Mouse (Mus musculus) embryonic facial prominence, embryonic 14.5 days (tissue): ENCODE data around the gene Mon2. TPM values are rescaled to one million over a fixed set of nuclear protein-coding genes. Genes with fewer than 3 reads are reported as not detected.
A peak's percentile ranks its signal among the peaks of the same experiment; 100 is the strongest.

ENCODE experiments used
- ATAC-seq: fragments of 200-750 bp; cut with Nextera tagmentation; 2 replicates; pipeline ENCODE4 v1.8.0; 2017; ENCODE audit warnings: low read depth, moderate number of reproducible peaks, moderate TSS enrichment
- DNase-seq: peaks from one replicate; pipeline ENCODE4 v3.0.0-alpha.2; 2015; ENCODE audit warnings: low spot score
- H3K27ac ChIP-seq: fragments of 300-500 bp; sonication (generic); replicated peaks from 2 replicates; pipeline ENCODE4 v1.5.1; 2014; ENCODE audit warnings: low read depth, mild to moderate bottlenecking, low read length, moderate library complexity
- H3K27me3 ChIP-seq: fragments of 300-500 bp; sonication (generic); replicated peaks from 2 replicates; pipeline ENCODE4 v1.6.1; 2014; ENCODE audit warnings: low read length; ENCODE audit not compliant: control insufficient read depth, insufficient read depth
- H3K36me3 ChIP-seq: fragments of 300-500 bp; sonication (generic); 2 replicates; pipeline ENCODE4 v1.6.1; 2014; ENCODE audit warnings: low read length, mixed read lengths; ENCODE audit not compliant: control insufficient read depth, insufficient read depth
- H3K4me1 ChIP-seq: fragments of 300-500 bp; sonication (generic); 2 replicates; pipeline ENCODE4 v1.6.1; 2014; ENCODE audit warnings: antibody characterized with exemption, low read length; ENCODE audit not compliant: control insufficient read depth, insufficient read depth
- H3K4me2 ChIP-seq: fragments of 300-500 bp; sonication (generic); 2 replicates; pipeline ENCODE4 v1.6.1; 2014; ENCODE audit warnings: low read depth, mild to moderate bottlenecking, low read length, moderate library complexity, mixed read lengths
- H3K4me3 ChIP-seq: fragments of 300-500 bp; sonication (generic); 2 replicates; pipeline ENCODE4 v1.5.1; 2014; ENCODE audit warnings: low read depth, mild to moderate bottlenecking, low read length
- H3K9ac ChIP-seq: fragments of 300-500 bp; sonication (generic); 2 replicates; pipeline ENCODE4 v1.6.1; 2014; ENCODE audit warnings: low read depth, mild to moderate bottlenecking, low read length, moderate library complexity, mixed read lengths
- H3K9me3 ChIP-seq: fragments of 300-500 bp; sonication (generic); 2 replicates; pipeline ENCODE4 v1.6.1; 2016; ENCODE audit warnings: low read length; ENCODE audit not compliant: control insufficient read depth
- WGBS: fragments of 180-500 bp; shearing (Covaris S2); extraction: QIAGEN DNeasy Blood & Tissue Kit; methylation state at CpG from one replicate; pipeline ENCODE4 v1.1.7; 2014; 5-methylcytosine and 5-hydroxymethylcytosine counted together
- polyA plus RNA-seq: library from polyadenylated mRNA; unstranded; fragments of >200 nt; fragmentation: Nextera tagmentation; extraction: Ambion mirVana; gene quantifications from 2 replicates; pipeline ENCODE4 v1.2.1, GENCODE M21; 2014

The Mon2 gene
- polyA plus RNA-seq, 1 experiment from 2014 or later = 44.5 TPM

GRCm38 (mm10) chr10:123084307-123084706 is 8.0 kb upstream of the Mon2 start:
- no peak overlapping the region for H3K4me3 ChIP-seq
- ATAC-seq (no peak), DNase-seq (no peak)
- H3K27ac ChIP-seq = no peak overlapping the region
- H3K9ac ChIP-seq = no peak overlapping the region
- H3K36me3 ChIP-seq = no peaks in the 10 kb centered on the region
- H3K27me3 ChIP-seq = no peaks in the 10 kb centered on the region
- H3K4me2 ChIP-seq = no peak overlapping the region
- no peaks in the 10 kb centered on the region for H3K9me3 ChIP-seq
- H3K4me1 ChIP-seq = no peaks in the 10 kb centered on the region
- 61% methylated on average over 9 of the region's 9 CpGs for WGBS

GRCm38 (mm10) chr10:123075751-123076242 is 508 bp downstream of the Mon2 start:
- 0% methylated on average over 32 of the region's 48 CpGs for WGBS
- peak overlapping the region; percentile 72 for H3K27ac ChIP-seq

GRCm38 (mm10) chr10:123071997-123072396 is 4.3 kb downstream of the Mon2 start:
- no peak overlapping the region for H3K4me2 ChIP-seq
- no peaks in the 10 kb centered on the region for H3K9me3 ChIP-seq
- H3K4me3 ChIP-seq = no peak overlapping the region
- no peak overlapping the region for H3K9ac ChIP-seq
- H3K27me3 ChIP-seq = no peaks in the 10 kb centered on the region
- peaks cover 11% of the 10 kb centered on the region for H3K4me1 ChIP-seq
- no peak overlapping the region for H3K27ac ChIP-seq
- peaks cover 23% of the 10 kb centered on the region for H3K36me3 ChIP-seq
- no peak for DNase-seq
- WGBS = 91% methylated on average over 2 of the region's 2 CpGs
- no peak for ATAC-seq

More at GRCm38 (mm10) chr10:123075751-123076242, 508 bp downstream of the Mon2 start:
- Histone ChIP-seq H3K36me3 (peaks cover 11% of the 10 kb centered on the region; the same call in 1 of the 2 replicates), H3K4me2 (peak overlapping the region; percentile 80), H3K9me3 (no peaks in the 10 kb centered on the region), H3K9ac (peak overlapping the region; percentile 98), H3K4me3 (peak overlapping the region; percentile 96), H3K27me3 (no peaks in the 10 kb centered on the region), H3K4me1 (peaks cover 13% of the 10 kb centered on the region)
- DNase-seq (no peak), ATAC-seq (peak; percentile 69)

- H3K9me3 ChIP-seq = no peaks in the 10 kb centered on the region
- 91% methylated on average over 2 of the region's 2 CpGs for WGBS
- H3K4me3 ChIP-seq = no peak overlapping the region
- peaks cover 7% of the 10 kb centered on the region; the same call in 1 of the 2 replicates for H3K36me3 ChIP-seq
- no peak overlapping the region for H3K9ac ChIP-seq
- no peak for ATAC-seq
- no peak overlapping the region for H3K27ac ChIP-seq
- no peak for DNase-seq
- H3K27me3 ChIP-seq = no peaks in the 10 kb centered on the region
- no peak overlapping the region for H3K4me2 ChIP-seq
- no peaks in the 10 kb centered on the region for H3K4me1 ChIP-seq
Measured at GRCm38 (mm10) chr10:123063021-123063420, 13.3 kb downstream of the Mon2 start.

GRCm38 (mm10) chr10:123060831-123061230 is 15.5 kb downstream of the Mon2 start:
- no peak overlapping the region for H3K9ac ChIP-seq
- H3K4me2 ChIP-seq = no peak overlapping the region
- no peak for DNase-seq
- H3K4me1 ChIP-seq = no peaks in the 10 kb centered on the region
- H3K36me3 ChIP-seq = peaks cover 10% of the 10 kb centered on the region; the same call in 1 of the 2 replicates
- no peak overlapping the region for H3K4me3 ChIP-seq
- 93% methylated on average over 6 of the region's 6 CpGs for WGBS
- no peak overlapping the region for H3K27ac ChIP-seq
- ATAC-seq = no peak
- no peaks in the 10 kb centered on the region for H3K9me3 ChIP-seq
- no peaks in the 10 kb centered on the region for H3K27me3 ChIP-seq

- no peaks in the 10 kb centered on the region for H3K27me3 ChIP-seq
- WGBS = 87% methylated on average over 1 of the region's 1 CpGs
- no peak overlapping the region for H3K4me3 ChIP-seq
- ATAC-seq = no peak
- no peaks in the 10 kb centered on the region for H3K4me1 ChIP-seq
- H3K27ac ChIP-seq = no peak overlapping the region
- DNase-seq = no peak
- no peak overlapping the region for H3K4me2 ChIP-seq
- H3K9ac ChIP-seq = no peak overlapping the region
- H3K9me3 ChIP-seq = no peaks in the 10 kb centered on the region
- H3K36me3 ChIP-seq = peaks cover 10% of the 10 kb centered on the region; the same call in 1 of the 2 replicates
Measured at GRCm38 (mm10) chr10:123057082-123057481, 19.2 kb downstream of the Mon2 start.

GRCm38 (mm10) chr10:123056463-123056862 is 19.8 kb downstream of the Mon2 start:
- Histone ChIP-seq H3K4me2 (no peak overlapping the region), H3K9ac (no peak overlapping the region), H3K4me1 (no peaks in the 10 kb centered on the region), H3K9me3 (no peaks in the 10 kb centered on the region), H3K4me3 (no peak overlapping the region), H3K27ac (no peak overlapping the region), H3K27me3 (no peaks in the 10 kb centered on the region), H3K36me3 (peaks cover 15% of the 10 kb centered on the region; the same call in 1 of the 2 replicates)
- WGBS = 83% methylated on average over 10 of the region's 10 CpGs
- ATAC-seq (no peak), DNase-seq (no peak)

GRCm38 (mm10) chr10:123055205-123056000 is 20.9 kb downstream of the Mon2 start:
- 75% methylated on average over 9 of the region's 9 CpGs for WGBS
- no peak for DNase-seq

More at GRCm38 (mm10) chr10:123055205-123056000, 20.9 kb downstream of the Mon2 start:
- Histone ChIP-seq H3K4me2 (no peak overlapping the region), H3K36me3 (peaks cover 24% of the 10 kb centered on the region), H3K4me3 (no peak overlapping the region), H3K27ac (no peak overlapping the region), H3K4me1 (no peaks in the 10 kb centered on the region), H3K9ac (no peak overlapping the region), H3K27me3 (no peaks in the 10 kb centered on the region), H3K9me3 (no peaks in the 10 kb centered on the region)
- no peak for ATAC-seq
